Mouse (Mus musculus) E14TG2a.4 (cell line): ENCODE data around the gene Ace.

Experiments
- CTCF ChIP-seq: conservative IDR thresholded peaks from 2 replicates; pipeline ENCODE4 v1.5.1; 2014; ENCODE audit warnings: low read length
- NANOG ChIP-seq: IDR thresholded peaks from 2 replicates; pipeline ENCODE4 v1.6.1; 2014; ENCODE audit warnings: borderline replicate concordance, low read length, mixed read lengths
- POU5F1 ChIP-seq: IDR thresholded peaks from 2 replicates; pipeline ENCODE4 v1.6.1; 2014; ENCODE audit warnings: low read length, borderline replicate concordance

GRCm38 (mm10) chr11:105974593-105974992 is 6.8 kb downstream of the Ace start:
- TF ChIP-seq CTCF = no peak
- no peak for TF ChIP-seq POU5F1
- no peak for TF ChIP-seq NANOG
